Mouse (Mus musculus) liver, embryonic 14.5 days (tissue): ENCODE measurements around the gene Fam84b.
"Not testable (repeated sequence)": the region's sequence is repeated elsewhere in the genome, so short reads cannot be mapped to it uniquely, and the experiment has no call there.

Experiments used
- CTCF ChIP-seq: IDR thresholded peaks from 2 replicates; pipeline ENCODE4 v1.5.1; 2016; ENCODE audit warnings: antibody characterized with exemption, low read depth, control low read depth
- EP300 ChIP-seq: IDR thresholded peaks from 2 replicates; pipeline ENCODE4 v1.6.1; 2016; ENCODE audit warnings: antibody characterized with exemption, low read depth

- TF ChIP-seq CTCF, EP300: not testable (repeated sequence)
Observed at GRCm38 (mm10) chr15:60841312-60841711, 12.3 kb downstream of the Fam84b start.
